Mouse (Mus musculus) embryonic facial prominence, embryonic 11.5 days (tissue): ENCODE data around the gene Galnt10. TPM values are rescaled to one million over a fixed set of nuclear protein-coding genes. Genes with fewer than 3 reads are reported as not detected.

Source experiments
- ATAC-seq: fragments of 200-750 bp; cut with Nextera tagmentation; replicated peaks from 2 replicates; pipeline ENCODE4 v1.8.0; 2017; ENCODE audit warnings: low read depth; ENCODE audit not compliant: insufficient number of reproducible peaks, low FRiP score, low TSS enrichment
- DNase-seq: peaks from one replicate; pipeline ENCODE4 v3.0.0-alpha.2; 2015; ENCODE audit warnings: low spot score
- H3K27ac ChIP-seq: fragments of 300-500 bp; sonication (generic); replicated peaks from 2 replicates; pipeline ENCODE4 v1.5.1; 2014; ENCODE audit warnings: mild to moderate bottlenecking, low read depth, low read length, control low read depth
- H3K27me3 ChIP-seq: fragments of 300-500 bp; sonication (generic); 2 replicates; pipeline ENCODE4 v1.6.1; 2014; ENCODE audit warnings: mild to moderate bottlenecking, low read length, moderate library complexity, mixed read lengths; ENCODE audit not compliant: control insufficient read depth, insufficient read depth
- H3K36me3 ChIP-seq: fragments of 300-500 bp; sonication (generic); replicated peaks from 2 replicates; pipeline ENCODE4 v1.6.1; 2014; ENCODE audit warnings: low read depth, mild to moderate bottlenecking, low read length, moderate library complexity, mixed read lengths; ENCODE audit not compliant: control insufficient read depth, insufficient read depth
- H3K4me1 ChIP-seq: fragments of 300-500 bp; sonication (generic); 2 replicates; pipeline ENCODE4 v1.6.1; 2014; ENCODE audit warnings: low read length, mixed read lengths; ENCODE audit not compliant: control insufficient read depth, insufficient read depth
- H3K4me2 ChIP-seq: fragments of 300-500 bp; sonication (generic); 2 replicates; pipeline ENCODE4 v1.6.1; 2014; ENCODE audit warnings: low read depth, mild to moderate bottlenecking, control low read depth, low read length, moderate library complexity
- H3K4me3 ChIP-seq: fragments of 300-500 bp; sonication (generic); 2 replicates; pipeline ENCODE4 v1.5.1; 2014; ENCODE audit warnings: low read depth, low read length, control low read depth
- H3K9ac ChIP-seq: fragments of 300-500 bp; sonication (generic); replicated peaks from 2 replicates; pipeline ENCODE4 v1.6.1; 2014; ENCODE audit warnings: mild to moderate bottlenecking, control low read depth, low read length
- H3K9me3 ChIP-seq: fragments of 300-500 bp; sonication (generic); replicated peaks from 2 replicates; pipeline ENCODE4 v1.6.1; 2016; ENCODE audit warnings: mild to moderate bottlenecking, low read length, inconsistent platforms, mixed read lengths; ENCODE audit not compliant: control insufficient read depth
- WGBS: fragments of 180-500 bp; shearing (Covaris S2); extraction: QIAGEN DNeasy Blood & Tissue Kit; methylation state at CpG from one replicate; pipeline ENCODE4 v1.1.7; 2014; 5-methylcytosine and 5-hydroxymethylcytosine counted together
- polyA plus RNA-seq: library from polyadenylated mRNA; unstranded; fragments of >200 nt; fragmentation: Nextera tagmentation; extraction: Ambion mirVana; gene quantifications from 2 replicates; pipeline ENCODE4 v1.2.1, GENCODE M21; 2014

Galnt10 gene
- polyA plus RNA-seq, 1 experiment from 2014 or later, result 12.4 TPM

DNA sequence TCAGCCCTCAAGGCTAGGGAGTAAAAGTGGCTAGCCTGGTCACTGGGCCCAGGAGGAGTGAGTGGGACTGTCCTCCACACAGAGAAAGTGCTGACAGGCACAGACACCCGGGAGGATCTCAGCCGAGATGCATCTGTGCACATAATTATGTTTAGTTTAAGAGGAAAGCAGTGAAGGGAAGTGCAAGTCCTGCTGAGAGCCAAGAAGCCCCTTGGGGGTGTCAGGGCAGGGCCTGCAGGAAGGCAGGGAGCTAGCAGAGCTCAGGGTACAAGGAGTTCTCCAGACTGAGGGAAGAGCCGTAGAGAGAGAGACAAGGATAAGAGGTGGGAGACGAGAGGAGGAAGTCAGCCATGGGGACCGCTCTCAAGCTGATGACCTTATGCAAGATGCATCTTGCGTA, 130.6 kb downstream of the Galnt10 start:
- ATAC-seq, result no peak

DNA sequence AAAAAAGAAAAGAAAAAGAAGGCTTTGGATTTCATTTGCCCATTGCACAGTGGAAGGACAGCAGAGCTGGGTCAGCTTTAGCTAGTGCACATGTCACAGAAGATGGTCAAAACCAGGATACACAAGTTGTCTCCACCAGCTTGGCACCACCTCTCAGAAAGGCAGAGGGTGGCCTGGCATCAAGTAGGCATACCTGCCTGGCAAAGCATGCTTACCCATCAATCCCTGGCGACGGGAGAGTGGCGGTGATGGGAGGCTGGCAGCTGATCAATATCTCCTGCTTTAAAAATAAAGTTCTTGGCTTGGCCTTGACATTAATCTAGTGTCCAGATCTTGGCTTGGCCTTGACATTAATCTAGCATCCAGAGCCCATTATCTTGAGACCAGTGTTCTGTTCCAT, 131.3 kb downstream of the Galnt10 start:
- no peak overlapping the region for H3K4me2 ChIP-seq
- H3K4me1 ChIP-seq, result peaks cover 8% of the 10 kb centered on the region; the same call in 1 of the 2 replicates
- H3K9ac ChIP-seq, result no peak overlapping the region
- 97% methylated on average over 3 of the region's 3 CpGs for WGBS
- no peaks in the 10 kb centered on the region for H3K9me3 ChIP-seq
- H3K27me3 ChIP-seq, result no peaks in the 10 kb centered on the region
- no peak for DNase-seq
- H3K27ac ChIP-seq, result no peak overlapping the region
- H3K4me3 ChIP-seq, result no peak overlapping the region
- no peak for ATAC-seq
- no peaks in the 10 kb centered on the region for H3K36me3 ChIP-seq

More for the DNA sequence above, 130.6 kb downstream of the Galnt10 start:
- Histone ChIP-seq H3K27me3 (no peaks in the 10 kb centered on the region), H3K9me3 (no peaks in the 10 kb centered on the region), H3K4me2 (no peak overlapping the region), H3K4me3 (no peak overlapping the region), H3K9ac (no peak overlapping the region), H3K27ac (no peak overlapping the region), H3K36me3 (no peaks in the 10 kb centered on the region), H3K4me1 (peaks cover 8% of the 10 kb centered on the region; the same call in 1 of the 2 replicates)
- no peak for DNase-seq
- WGBS, result 74% methylated on average over 6 of the region's 6 CpGs

DNA sequence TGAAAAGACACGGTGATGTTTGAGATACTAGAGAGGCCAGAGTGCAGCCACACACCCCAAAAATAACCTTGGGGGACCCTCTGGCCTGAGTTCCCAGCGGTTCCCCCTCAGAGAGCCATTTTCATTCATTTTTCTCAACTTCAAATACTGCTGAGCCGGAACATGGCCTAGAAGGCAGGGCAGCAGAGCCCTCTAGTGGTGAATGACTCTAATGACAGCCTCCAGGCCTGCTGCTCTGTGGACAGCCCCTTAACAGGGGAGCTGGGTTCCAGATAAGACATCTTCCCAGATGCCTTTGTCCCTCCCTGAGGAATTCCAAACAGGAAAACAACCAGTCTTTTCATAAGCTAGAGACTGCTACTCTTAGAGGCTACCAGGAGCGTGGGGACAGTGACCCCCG, 133.1 kb downstream of the Galnt10 start:
- H3K9me3 ChIP-seq, result no peaks in the 10 kb centered on the region
- H3K27me3 ChIP-seq, result no peaks in the 10 kb centered on the region
- no peak overlapping the region for H3K9ac ChIP-seq
- no peak overlapping the region for H3K4me2 ChIP-seq
- no peak overlapping the region for H3K27ac ChIP-seq
- WGBS, result 21% methylated on average over 5 of the region's 5 CpGs
- no peak for ATAC-seq
- H3K4me1 ChIP-seq, result peaks cover 3% of the 10 kb centered on the region; the same call in 1 of the 2 replicates
- no peak overlapping the region for H3K4me3 ChIP-seq
- peak; percentile 90 for DNase-seq
- no peaks in the 10 kb centered on the region for H3K36me3 ChIP-seq

GRCm38 (mm10) chr11:57779824-57780223, 134.6 kb downstream of the Galnt10 start:
- DNase-seq (no peak), ATAC-seq (no peak)
- no peaks in the 10 kb centered on the region for H3K9me3 ChIP-seq
- no peaks in the 10 kb centered on the region for H3K4me1 ChIP-seq
- no peaks in the 10 kb centered on the region for H3K36me3 ChIP-seq
- no peaks in the 10 kb centered on the region for H3K27me3 ChIP-seq
- H3K4me2 ChIP-seq, result no peak overlapping the region
- no peak overlapping the region for H3K9ac ChIP-seq
- H3K4me3 ChIP-seq, result no peak overlapping the region
- H3K27ac ChIP-seq, result no peak overlapping the region
- 85% methylated on average over 14 of the region's 14 CpGs for WGBS

- Histone ChIP-seq H3K27ac (no peak overlapping the region; the same call in 1 of the 2 replicates), H3K9me3 (no peaks in the 10 kb centered on the region), H3K36me3 (no peaks in the 10 kb centered on the region), H3K9ac (peak overlapping the region; percentile 14; the same call in 1 of the 2 replicates), H3K4me2 (no peak overlapping the region), H3K27me3 (no peaks in the 10 kb centered on the region), H3K4me3 (no peak overlapping the region), H3K4me1 (no peaks in the 10 kb centered on the region)
- DNase-seq, result peak; percentile 55
- WGBS, result 45% methylated on average over 18 of the region's 18 CpGs
- peak; percentile 11; the same call in 1 of the 2 replicates for ATAC-seq
Observed at GRCm38 (mm10) chr11:57786616-57787418, 141.6 kb downstream of the Galnt10 start.

GRCm38 (mm10) chr11:57787913-57788312, 142.7 kb downstream of the Galnt10 start:
- Histone ChIP-seq H3K27me3 (no peaks in the 10 kb centered on the region), H3K4me1 (no peaks in the 10 kb centered on the region), H3K36me3 (no peaks in the 10 kb centered on the region), H3K4me3 (no peak overlapping the region), H3K4me2 (no peak overlapping the region), H3K9me3 (no peaks in the 10 kb centered on the region), H3K27ac (no peak overlapping the region), H3K9ac (no peak overlapping the region)
- WGBS, result 29% methylated on average over 3 of the region's 3 CpGs
- DNase-seq (peak; percentile 39), ATAC-seq (no peak)

- Histone ChIP-seq H3K27ac (no peak overlapping the region), H3K9ac (no peak overlapping the region), H3K27me3 (no peaks in the 10 kb centered on the region), H3K4me2 (no peak overlapping the region), H3K9me3 (no peaks in the 10 kb centered on the region), H3K4me1 (no peaks in the 10 kb centered on the region), H3K36me3 (no peaks in the 10 kb centered on the region), H3K4me3 (no peak overlapping the region)
- ATAC-seq, result no peak
- no peak for DNase-seq
- 34% methylated on average over 21 of the region's 21 CpGs for WGBS
Observed at GRCm38 (mm10) chr11:57790866-57791535, 145.8 kb downstream of the Galnt10 start.

DNA sequence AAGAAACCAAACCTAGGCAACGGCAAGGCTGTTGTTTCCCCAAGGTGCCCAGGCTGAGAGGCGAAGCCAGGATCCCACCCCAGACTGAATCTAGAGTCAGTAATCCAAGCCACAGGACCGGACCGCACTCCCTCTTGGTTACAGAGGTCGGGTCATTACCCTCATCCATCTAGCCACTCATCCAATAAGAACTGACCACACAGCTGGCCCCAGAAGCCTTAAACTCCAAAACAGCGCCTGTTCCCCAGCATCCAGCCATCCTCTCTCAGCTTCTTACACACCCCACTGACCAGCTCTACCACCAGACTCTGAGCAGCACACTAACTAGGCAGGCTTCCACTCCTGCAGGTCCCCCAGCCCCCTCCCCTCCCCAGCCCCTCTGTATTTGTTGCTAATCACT, 149.8 kb downstream of the Galnt10 start:
- whole genome bisulfite sequencing, result 57% methylated on average over 6 of the region's 6 CpGs
- Histone ChIP-seq H3K27me3 (no peaks in the 10 kb centered on the region), H3K9me3 (no peaks in the 10 kb centered on the region), H3K36me3 (no peaks in the 10 kb centered on the region), H3K27ac (no peak overlapping the region), H3K4me3 (no peak overlapping the region), H3K9ac (no peak overlapping the region), H3K4me2 (no peak overlapping the region), H3K4me1 (no peaks in the 10 kb centered on the region)
- ATAC-seq (no peak), DNase-seq (no peak)
